Mouse (Mus musculus) embryonic facial prominence, embryonic 13.5 days (tissue): ENCODE data around the gene Nr2f6. TPM values are rescaled to one million over a fixed set of nuclear protein-coding genes. Genes with fewer than 3 reads are reported as not detected.
"Not testable (repeated sequence)": the region's sequence is repeated elsewhere in the genome, so short reads cannot be mapped to it uniquely, and the experiment has no call there.

Source experiments
- ATAC-seq: fragments of 200-750 bp; cut with Nextera tagmentation; 2 replicates; pipeline ENCODE4 v1.8.0; 2017; ENCODE audit warnings: low read depth; ENCODE audit not compliant: insufficient number of reproducible peaks, insufficient read depth, low FRiP score, low TSS enrichment
- H3K27ac ChIP-seq: fragments of 300-500 bp; sonication (generic); 2 replicates; pipeline ENCODE4 v1.5.1; 2015; ENCODE audit warnings: moderate library complexity, mild to moderate bottlenecking, inconsistent platforms
- H3K27me3 ChIP-seq: fragments of 300-500 bp; sonication (generic); 2 replicates; pipeline ENCODE4 v1.6.1; 2015; ENCODE audit warnings: mild to moderate bottlenecking, inconsistent platforms
- H3K36me3 ChIP-seq: fragments of 300-500 bp; sonication (generic); 2 replicates; pipeline ENCODE4 v1.6.1; 2015; ENCODE audit warnings: mild to moderate bottlenecking, inconsistent platforms
- H3K4me1 ChIP-seq: fragments of 300-500 bp; sonication (generic); 2 replicates; pipeline ENCODE4 v1.6.1; 2015; ENCODE audit warnings: inconsistent platforms
- H3K4me2 ChIP-seq: fragments of 300-500 bp; sonication (generic); 2 replicates; pipeline ENCODE4 v1.6.1; 2015; ENCODE audit warnings: moderate library complexity, mild to moderate bottlenecking, inconsistent platforms
- H3K4me3 ChIP-seq: fragments of 300-500 bp; sonication (generic); 2 replicates; pipeline ENCODE4 v1.5.1; 2015; ENCODE audit warnings: mild to moderate bottlenecking, inconsistent platforms
- H3K9ac ChIP-seq: fragments of 300-500 bp; sonication (generic); 2 replicates; pipeline ENCODE4 v1.6.1; 2015; ENCODE audit warnings: mild to moderate bottlenecking, inconsistent platforms
- H3K9me3 ChIP-seq: fragments of 300-500 bp; sonication (generic); 2 replicates; pipeline ENCODE4 v1.6.1; 2016; ENCODE audit warnings: inconsistent platforms
- WGBS: fragments of 180-500 bp; shearing (Covaris S2); methylation state at CpG from one replicate; pipeline ENCODE4 v1.1.7; 2015; ENCODE audit warnings: mixed read lengths; 5-methylcytosine and 5-hydroxymethylcytosine counted together
- polyA plus RNA-seq: library from polyadenylated mRNA; unstranded; fragments of >200 nt; fragmentation: Nextera tagmentation; extraction: Ambion mirVana; gene quantifications from 2 replicates; pipeline ENCODE4 v1.2.1, GENCODE M21; 2015

The Nr2f6 gene
- polyA plus RNA-seq, 1 experiment from 2014 or later, result 46.6 TPM

GRCm38 (mm10) chr8:71351520-71351919, 30.2 kb downstream of the Nr2f6 start:
- ATAC-seq, result no peak
- Histone ChIP-seq H3K36me3 (peaks cover 96% of the 10 kb centered on the region), H3K9me3 (no peaks in the 10 kb centered on the region), H3K9ac (no peak overlapping the region), H3K4me2 (no peak overlapping the region), H3K4me3 (no peak overlapping the region), H3K27me3 (no peaks in the 10 kb centered on the region), H3K4me1 (no peaks in the 10 kb centered on the region), H3K27ac (no peak overlapping the region)
- 89% methylated on average over 1 of the region's 1 CpGs for WGBS

DNA sequence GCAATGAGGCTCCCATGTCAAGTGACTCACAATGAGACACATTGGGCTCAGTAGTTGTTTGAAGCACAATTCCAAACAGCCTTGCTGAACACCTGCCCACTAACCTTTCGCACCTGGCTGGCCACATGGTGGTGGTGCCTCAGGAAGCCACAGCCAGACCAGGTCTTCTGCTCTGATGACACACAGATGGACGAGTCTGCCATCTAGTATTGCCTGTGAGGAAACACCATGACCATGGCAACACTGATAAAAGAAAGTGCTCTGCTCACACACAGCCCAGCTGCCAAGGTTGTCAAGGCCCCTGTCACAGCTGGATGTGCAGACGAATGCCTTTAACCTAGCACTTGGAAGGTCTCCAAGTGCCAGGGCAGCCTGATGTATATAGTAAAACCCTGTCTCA, 30.6 kb downstream of the Nr2f6 start:
- no peak overlapping the region for H3K4me3 ChIP-seq
- no peak for ATAC-seq
- no peak overlapping the region for H3K4me2 ChIP-seq
- H3K9ac ChIP-seq, result no peak overlapping the region
- peaks cover 96% of the 10 kb centered on the region for H3K36me3 ChIP-seq
- H3K27me3 ChIP-seq, result no peaks in the 10 kb centered on the region
- no peaks in the 10 kb centered on the region for H3K9me3 ChIP-seq
- WGBS, result 75% methylated on average over 3 of the region's 3 CpGs
- no peaks in the 10 kb centered on the region for H3K4me1 ChIP-seq
- H3K27ac ChIP-seq, result no peak overlapping the region

DNA sequence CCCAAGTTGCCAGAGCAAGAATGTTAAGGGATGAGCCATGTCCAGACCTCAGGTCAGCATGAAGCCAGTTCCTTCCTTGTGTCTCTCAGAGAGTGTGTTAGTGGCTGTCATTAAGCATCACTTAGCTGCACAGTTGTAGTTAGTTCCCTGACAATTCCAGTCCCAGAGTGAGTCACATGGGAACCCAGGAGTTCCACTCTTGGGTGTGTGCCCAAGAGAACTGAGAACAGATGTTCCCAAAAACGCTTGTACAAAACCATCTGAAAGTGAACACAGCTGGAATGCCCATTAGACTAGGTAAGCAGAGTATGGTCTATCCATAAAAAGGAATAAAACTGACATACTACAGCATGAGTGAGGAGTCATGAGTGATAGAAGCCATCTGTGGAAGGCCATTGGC, 35.2 kb downstream of the Nr2f6 start:
- ATAC-seq, result no peak
- 56% methylated on average over 1 of the region's 1 CpGs for WGBS

DNA sequence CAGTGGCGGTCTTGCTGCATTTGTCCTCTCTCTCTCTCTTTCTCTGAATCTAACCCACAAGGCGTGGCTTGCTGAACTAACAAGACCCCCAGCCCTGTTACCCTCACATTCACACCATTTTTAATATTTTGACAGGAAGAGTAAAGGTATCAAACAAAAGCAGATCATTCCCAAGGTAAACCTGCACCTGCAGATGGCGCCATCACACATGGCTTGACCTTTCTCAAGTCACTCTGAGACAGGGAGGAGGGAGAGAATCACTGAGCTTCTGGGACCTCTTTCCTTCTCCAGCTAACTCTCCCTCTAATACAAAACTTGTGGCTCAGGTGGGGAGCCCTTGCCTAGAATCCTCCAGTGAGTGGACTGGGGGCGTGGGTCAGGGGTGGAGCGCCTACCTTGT, 41.1 kb downstream of the Nr2f6 start:
- 77% methylated on average over 5 of the region's 5 CpGs for WGBS
- H3K27me3 ChIP-seq, result no peaks in the 10 kb centered on the region
- no peaks in the 10 kb centered on the region for H3K9me3 ChIP-seq
- no peaks in the 10 kb centered on the region for H3K4me1 ChIP-seq
- ATAC-seq, result no peak
- no peak overlapping the region for H3K9ac ChIP-seq
- H3K4me2 ChIP-seq, result no peak overlapping the region
- no peak overlapping the region for H3K27ac ChIP-seq
- peaks cover 73% of the 10 kb centered on the region for H3K36me3 ChIP-seq
- H3K4me3 ChIP-seq, result no peak overlapping the region

More for the DNA sequence above, 35.2 kb downstream of the Nr2f6 start:
- Histone ChIP-seq H3K27ac (no peak overlapping the region), H3K9me3 (no peaks in the 10 kb centered on the region), H3K4me1 (no peaks in the 10 kb centered on the region), H3K36me3 (peaks cover 88% of the 10 kb centered on the region), H3K27me3 (no peaks in the 10 kb centered on the region), H3K4me2 (no peak overlapping the region), H3K9ac (no peak overlapping the region), H3K4me3 (no peak overlapping the region)

- WGBS, result 90% methylated on average over 6 of the region's 6 CpGs
- not testable (repeated sequence) for H3K9me3 ChIP-seq, H3K27me3 ChIP-seq, H3K27ac ChIP-seq, H3K4me1 ChIP-seq, H3K4me2 ChIP-seq, H3K4me3 ChIP-seq, H3K9ac ChIP-seq, ATAC-seq
- peaks cover 64% of the 10 kb centered on the region for H3K36me3 ChIP-seq
These were observed 43.9 kb downstream of the Nr2f6 start for GRCm38 (mm10) chr8:71337834-71338233.

DNA sequence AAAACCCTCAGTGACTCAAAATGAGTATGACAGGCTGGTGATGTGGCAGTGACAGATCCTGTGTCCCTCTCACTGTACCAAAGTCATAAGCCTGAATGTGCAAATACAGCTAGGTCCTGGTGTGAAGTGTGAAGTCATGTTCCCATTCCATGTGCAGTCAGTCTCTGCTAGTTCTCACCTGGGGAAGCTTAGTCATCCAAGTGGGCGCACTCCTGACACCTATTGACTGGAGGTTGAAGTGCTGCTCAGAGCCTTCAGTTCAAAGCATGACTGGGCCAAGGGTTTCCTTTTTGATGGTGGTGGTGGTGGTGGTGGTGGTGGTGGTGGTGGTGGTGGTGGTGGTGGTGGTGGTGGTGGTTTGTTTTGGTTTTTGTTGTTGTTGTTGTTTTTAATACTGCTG, 56.9 kb downstream of the Nr2f6 start:
- ATAC-seq, result no peak
- Histone ChIP-seq H3K27me3 (no peaks in the 10 kb centered on the region), H3K27ac (no peak overlapping the region), H3K36me3 (peaks cover 77% of the 10 kb centered on the region), H3K4me3 (no peak overlapping the region), H3K9me3 (no peaks in the 10 kb centered on the region), H3K9ac (no peak overlapping the region), H3K4me1 (no peaks in the 10 kb centered on the region), H3K4me2 (no peak overlapping the region)
- 85% methylated on average over 1 of the region's 1 CpGs for WGBS

Other genes starting within 250 kb of the Nr2f6 start
- gene Myo9b, start 109.2 kb downstream of the Nr2f6 start, polyA plus RNA-seq, result 24.0 and 27.5 TPM in 2 replicates
- gene Haus8, start 109.0 kb downstream of the Nr2f6 start, polyA plus RNA-seq, result 53.6 and 58.0 TPM in 2 replicates
- 115 and 118 TPM in 2 replicates for gene Use1, start 15.1 kb downstream of the Nr2f6 start, polyA plus RNA-seq
- gene Ocel1, start 10.7 kb downstream of the Nr2f6 start, polyA plus RNA-seq, result 4.2 and 5.4 TPM in 2 replicates
- 7.4 and 7.8 TPM in 2 replicates for gene Ushbp1, start 13.8 kb upstream of the Nr2f6 start, polyA plus RNA-seq
- 88.9 and 104 TPM in 2 replicates for gene Babam1, start 14.9 kb upstream of the Nr2f6 start, polyA plus RNA-seq
- gene Ankle1, start 24.1 kb upstream of the Nr2f6 start, polyA plus RNA-seq, result 44.4 and 45.0 TPM in 2 replicates
- 61.4 and 69.5 TPM in 2 replicates for gene Abhd8, start 81.7 kb upstream of the Nr2f6 start, polyA plus RNA-seq
- gene Mrpl34, start 83.0 kb upstream of the Nr2f6 start, polyA plus RNA-seq, result 146 and 148 TPM in 2 replicates
- 109 and 113 TPM in 2 replicates for gene Dda1, start 87.2 kb upstream of the Nr2f6 start, polyA plus RNA-seq
- 2.2 and 3.0 TPM in 2 replicates for gene Ano8, start 104.0 kb upstream of the Nr2f6 start, polyA plus RNA-seq
- gene Gtpbp3, start 106.1 kb upstream of the Nr2f6 start, polyA plus RNA-seq, result 22.4 and 23.5 TPM in 2 replicates
- gene Plvap, start 129.8 kb upstream of the Nr2f6 start, polyA plus RNA-seq, result 47.3 and 52.2 TPM in 2 replicates
- gene Ccdc194, start 143.8 kb upstream of the Nr2f6 start, polyA plus RNA-seq, result 0.77 and 1.1 TPM in 2 replicates
- 18.0 and 22.0 TPM in 2 replicates for gene Bst2, start 155.5 kb upstream of the Nr2f6 start, polyA plus RNA-seq
- gene Mvb12a, start 161.0 kb upstream of the Nr2f6 start, polyA plus RNA-seq, result 77.1 and 82.4 TPM in 2 replicates
- 0.55 and 1.1 TPM in 2 replicates for gene Tmem221, start 176.9 kb upstream of the Nr2f6 start, polyA plus RNA-seq
- not detected in 2 replicates for gene Nxnl1, start 184.6 kb upstream of the Nr2f6 start, polyA plus RNA-seq
- 47.8 and 59.4 TPM in 2 replicates for gene Slc27a1, start 186.9 kb upstream of the Nr2f6 start, polyA plus RNA-seq
- 224 and 244 TPM in 2 replicates for gene Pgls, start 210.2 kb upstream of the Nr2f6 start, polyA plus RNA-seq
- gene Fam129c, start 215.7 kb upstream of the Nr2f6 start, polyA plus RNA-seq, result 4.8 and 7.7 TPM in 2 replicates
- 75.5 and 78.2 TPM in 2 replicates for gene Colgalt1, start 229.0 kb upstream of the Nr2f6 start, polyA plus RNA-seq